Mouse (Mus musculus): Measurements from ENCODE around the gene Cldn13. TPM values are rescaled to one million over a fixed set of nuclear protein-coding genes. Genes with fewer than 3 reads are reported as not detected.

Gene Cldn13
- polyA plus RNA-seq, 1 experiment from 2014 or later, result 3.8 TPM

DNA sequence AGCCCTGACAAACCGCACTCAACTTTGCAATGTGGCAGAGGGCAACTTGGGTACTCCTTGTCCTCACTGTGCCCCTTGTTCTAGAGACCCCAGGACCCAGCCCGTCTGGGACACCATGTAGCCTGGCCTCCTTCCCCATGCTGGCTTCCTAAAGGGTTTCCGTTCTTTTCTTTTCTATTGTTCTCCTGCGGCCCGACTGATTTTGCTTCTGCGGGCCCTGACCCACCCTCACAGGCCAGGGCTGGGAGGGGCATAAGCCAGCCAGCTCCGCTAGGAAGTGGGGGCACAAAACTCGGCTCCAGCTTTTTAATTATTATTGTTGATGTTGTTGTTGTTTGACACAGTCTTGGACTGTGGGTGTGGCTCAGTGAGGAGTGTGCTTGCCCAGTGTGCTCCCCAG, 23.8 kb downstream of the Cldn13 start:
- WGBS, result 66% methylated on average over 8 of the region's 8 CpGs
- no peak for DNase-seq (ENCODE audit: low spot score, missing footprints)
- Histone ChIP-seq H3K4me3 (ENCODE audit: low read depth, low read length) (no peak overlapping the region), H3K27ac (ENCODE audit: low read depth, low read length) (no peak overlapping the region), H3K27me3 (ENCODE audit: control insufficient read depth, insufficient read depth, low read length) (no peaks in the 10 kb centered on the region), H3K4me1 (ENCODE audit: control insufficient read depth, insufficient read depth, low read length) (no peaks in the 10 kb centered on the region), H3K9me3 (ENCODE audit: control insufficient read depth, low read length) (no peaks in the 10 kb centered on the region), H3K36me3 (ENCODE audit: control insufficient read depth, insufficient read depth, low read length) (no peaks in the 10 kb centered on the region), H3K9ac (ENCODE audit: low read length) (no peak overlapping the region), H3K4me2 (no peak overlapping the region)
- ATAC-seq (ENCODE audit: low FRiP score), result no peak

DNA sequence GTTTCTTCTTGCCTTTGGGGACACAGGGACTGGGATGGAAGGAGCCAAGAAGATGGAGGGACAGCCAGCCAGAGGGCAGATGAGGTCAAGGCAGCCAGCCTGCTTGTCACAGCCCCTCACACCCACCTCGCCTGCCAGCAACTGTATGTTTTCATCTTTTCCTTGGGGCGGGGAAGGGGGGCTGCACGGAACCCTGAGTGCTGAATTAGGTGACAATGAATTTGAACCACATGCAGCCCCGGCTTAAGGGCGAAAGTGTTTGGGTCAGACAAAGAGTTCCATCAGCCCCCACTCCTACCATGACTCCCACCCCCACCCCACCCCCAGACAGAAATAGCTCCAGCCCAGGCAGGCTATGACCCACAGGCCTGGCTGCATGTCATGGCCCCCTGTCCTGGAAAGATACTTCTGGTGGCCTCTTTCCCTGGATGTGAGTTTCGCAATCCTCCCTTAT, 24.7 kb downstream of the Cldn13 start:
- DNase-seq (ENCODE audit: low spot score, missing footprints), result no peak
- Histone ChIP-seq H3K9me3 (ENCODE audit: control insufficient read depth, low read length) (no peaks in the 10 kb centered on the region), H3K36me3 (ENCODE audit: control insufficient read depth, insufficient read depth, low read length) (no peaks in the 10 kb centered on the region), H3K4me3 (ENCODE audit: low read depth, low read length) (no peak overlapping the region), H3K4me1 (ENCODE audit: control insufficient read depth, insufficient read depth, low read length) (no peaks in the 10 kb centered on the region), H3K9ac (ENCODE audit: low read length) (no peak overlapping the region), H3K27me3 (ENCODE audit: control insufficient read depth, insufficient read depth, low read length) (no peaks in the 10 kb centered on the region), H3K27ac (ENCODE audit: low read depth, low read length) (no peak overlapping the region), H3K4me2 (no peak overlapping the region)
- 88% methylated on average over 6 of the region's 6 CpGs for WGBS
- no peak for ATAC-seq (ENCODE audit: low FRiP score)

DNA sequence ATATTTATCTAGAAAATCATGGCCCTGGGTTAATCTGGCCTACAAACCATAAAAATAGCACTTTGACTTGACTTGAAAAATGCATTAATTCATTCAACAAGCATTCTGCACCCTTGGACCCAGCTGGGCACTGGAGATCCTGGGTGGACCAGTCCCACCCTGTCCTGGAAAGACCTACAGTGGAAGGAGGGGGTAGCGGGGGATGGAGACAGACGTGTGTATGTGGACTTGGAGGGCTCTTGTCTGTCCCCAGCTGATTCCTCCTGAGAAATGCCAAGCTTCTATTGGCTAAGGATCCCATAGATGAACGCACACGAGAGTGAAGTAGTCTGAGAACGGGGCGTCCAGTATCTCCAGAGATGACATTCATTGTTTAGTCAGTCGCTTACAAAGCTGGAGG, 26.8 kb downstream of the Cldn13 start:
- no peaks in the 10 kb centered on the region for H3K9me3 ChIP-seq (ENCODE audit: control insufficient read depth, low read length)
- 85% methylated on average over 7 of the region's 7 CpGs for WGBS
- no peak overlapping the region for H3K4me3 ChIP-seq (ENCODE audit: low read depth, low read length)
- H3K4me2 ChIP-seq, result no peak overlapping the region
- ATAC-seq (ENCODE audit: low FRiP score) (no peak), DNase-seq (ENCODE audit: low spot score, missing footprints) (no peak)
- no peaks in the 10 kb centered on the region for H3K27me3 ChIP-seq (ENCODE audit: control insufficient read depth, insufficient read depth, low read length)
- no peaks in the 10 kb centered on the region for H3K36me3 ChIP-seq (ENCODE audit: control insufficient read depth, insufficient read depth, low read length)
- no peak overlapping the region for H3K27ac ChIP-seq (ENCODE audit: low read depth, low read length)
- H3K4me1 ChIP-seq (ENCODE audit: control insufficient read depth, insufficient read depth, low read length), result no peaks in the 10 kb centered on the region
- no peak overlapping the region for H3K9ac ChIP-seq (ENCODE audit: low read length)

DNA sequence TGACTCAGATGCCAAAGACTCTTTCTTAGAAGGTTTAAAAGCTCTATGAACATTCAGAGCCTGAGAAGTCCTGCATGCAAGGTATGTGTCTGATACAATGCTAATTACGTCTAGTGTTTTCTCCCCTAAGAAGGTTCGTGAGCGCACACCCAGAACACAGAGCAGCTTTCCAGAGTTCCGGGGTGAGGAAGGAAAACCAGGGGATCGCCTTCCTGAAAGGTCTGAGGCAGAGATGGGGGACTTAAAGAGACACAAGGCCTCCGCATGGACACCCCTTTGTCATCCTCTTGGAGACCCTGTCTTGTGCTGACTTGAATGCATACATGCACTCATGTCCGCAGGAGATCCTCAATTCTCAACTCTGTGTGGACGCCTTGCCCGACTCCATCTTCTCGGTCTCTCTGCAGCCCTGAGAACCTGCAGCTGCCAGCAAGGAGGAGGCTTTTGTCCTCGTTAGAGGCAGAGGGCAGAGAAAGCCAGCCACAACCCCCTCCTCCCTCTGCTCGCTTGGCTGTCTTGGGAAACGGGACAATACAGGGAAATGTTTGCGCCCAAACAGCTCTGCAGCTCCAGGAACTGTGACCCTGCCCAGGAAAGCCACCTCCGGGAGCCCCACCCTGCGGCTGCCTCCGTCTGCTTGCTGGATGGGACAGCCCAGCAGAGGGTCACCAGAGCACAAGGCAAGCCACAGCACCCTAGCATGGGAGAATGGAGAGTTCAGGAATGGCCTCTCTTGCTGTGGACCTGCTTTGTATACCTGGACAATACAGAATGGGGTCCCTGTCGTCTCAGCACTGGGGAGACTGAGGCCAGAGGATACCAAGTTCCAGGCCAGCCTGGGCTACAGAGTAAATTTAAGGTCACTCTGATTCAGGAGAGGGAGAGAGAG, 27.6 kb downstream of the Cldn13 start:
- Histone ChIP-seq H3K36me3 (ENCODE audit: control insufficient read depth, insufficient read depth, low read length) (no peaks in the 10 kb centered on the region), H3K9me3 (ENCODE audit: control insufficient read depth, low read length) (no peaks in the 10 kb centered on the region), H3K27me3 (ENCODE audit: control insufficient read depth, insufficient read depth, low read length) (no peaks in the 10 kb centered on the region), H3K4me3 (ENCODE audit: low read depth, low read length) (no peak overlapping the region), H3K4me1 (ENCODE audit: control insufficient read depth, insufficient read depth, low read length) (no peaks in the 10 kb centered on the region), H3K27ac (ENCODE audit: low read depth, low read length) (no peak overlapping the region), H3K9ac (ENCODE audit: low read length) (no peak overlapping the region; the same call in 1 of the 2 replicates), H3K4me2 (no peak overlapping the region)
- WGBS, result 57% methylated on average over 18 of the region's 18 CpGs
- DNase-seq (ENCODE audit: low spot score, missing footprints) (peak; percentile 85), ATAC-seq (ENCODE audit: low FRiP score) (no peak)

DNA sequence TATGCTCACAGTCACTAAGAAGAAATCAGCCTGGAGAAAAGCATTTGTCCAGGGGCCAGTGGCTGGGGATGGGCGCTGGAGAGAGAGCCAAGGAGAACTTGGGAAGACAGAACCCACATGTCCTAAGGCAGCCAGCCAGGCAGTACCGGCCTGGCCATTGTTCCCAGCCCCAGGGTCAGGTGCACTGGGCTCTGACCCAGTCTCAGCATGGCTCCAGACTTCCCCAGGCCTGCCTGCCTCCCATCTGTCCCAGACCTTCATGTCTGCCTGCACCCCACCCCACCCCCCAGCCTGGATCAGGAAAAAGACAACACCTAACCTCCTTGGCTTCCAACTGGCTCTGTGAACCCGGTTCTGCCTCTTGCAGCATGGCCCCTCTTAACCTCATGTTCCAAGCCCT, 32.2 kb downstream of the Cldn13 start:
- H3K4me3 ChIP-seq (ENCODE audit: low read depth, low read length), result no peak overlapping the region
- H3K27ac ChIP-seq (ENCODE audit: low read depth, low read length), result no peak overlapping the region
- WGBS, result 68% methylated on average over 3 of the region's 3 CpGs
- no peak for ATAC-seq (ENCODE audit: low FRiP score)
- H3K9ac ChIP-seq (ENCODE audit: low read length), result no peak overlapping the region
- no peaks in the 10 kb centered on the region for H3K27me3 ChIP-seq (ENCODE audit: control insufficient read depth, insufficient read depth, low read length)
- H3K36me3 ChIP-seq (ENCODE audit: control insufficient read depth, insufficient read depth, low read length), result no peaks in the 10 kb centered on the region
- H3K4me1 ChIP-seq (ENCODE audit: control insufficient read depth, insufficient read depth, low read length), result no peaks in the 10 kb centered on the region
- DNase-seq (ENCODE audit: low spot score, missing footprints), result no peak
- no peak overlapping the region for H3K4me2 ChIP-seq
- H3K9me3 ChIP-seq (ENCODE audit: control insufficient read depth, low read length), result no peaks in the 10 kb centered on the region

DNA sequence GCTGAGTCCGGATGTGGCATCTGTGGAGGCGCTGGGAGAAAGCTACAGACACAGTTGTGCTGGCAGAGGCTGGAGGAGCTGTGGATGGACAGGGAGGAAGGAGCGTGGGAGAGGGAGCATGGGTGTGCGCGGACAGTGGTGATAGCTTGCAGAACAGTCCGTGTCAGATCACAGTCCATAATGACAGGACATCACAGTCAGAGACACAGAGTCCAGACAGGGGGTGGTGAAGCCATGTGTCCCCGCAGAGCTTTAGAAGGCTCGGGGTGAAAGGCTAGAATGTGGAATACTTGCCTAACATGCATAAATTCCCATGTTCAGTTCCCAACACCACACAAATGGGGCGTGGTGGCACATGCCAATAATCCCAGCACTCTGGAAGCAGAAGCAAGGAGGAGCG, 38.5 kb downstream of the Cldn13 start:
- WGBS, result 82% methylated on average over 10 of the region's 10 CpGs
- Histone ChIP-seq H3K9me3 (ENCODE audit: control insufficient read depth, low read length) (no peaks in the 10 kb centered on the region), H3K36me3 (ENCODE audit: control insufficient read depth, insufficient read depth, low read length) (no peaks in the 10 kb centered on the region), H3K4me1 (ENCODE audit: control insufficient read depth, insufficient read depth, low read length) (no peaks in the 10 kb centered on the region), H3K4me2 (no peak overlapping the region), H3K27ac (ENCODE audit: low read depth, low read length) (no peak overlapping the region), H3K27me3 (ENCODE audit: control insufficient read depth, insufficient read depth, low read length) (no peaks in the 10 kb centered on the region), H3K9ac (ENCODE audit: low read length) (no peak overlapping the region), H3K4me3 (ENCODE audit: low read depth, low read length) (no peak overlapping the region)
- ATAC-seq (ENCODE audit: low FRiP score), result no peak
- DNase-seq (ENCODE audit: low spot score, missing footprints), result no peak

DNA sequence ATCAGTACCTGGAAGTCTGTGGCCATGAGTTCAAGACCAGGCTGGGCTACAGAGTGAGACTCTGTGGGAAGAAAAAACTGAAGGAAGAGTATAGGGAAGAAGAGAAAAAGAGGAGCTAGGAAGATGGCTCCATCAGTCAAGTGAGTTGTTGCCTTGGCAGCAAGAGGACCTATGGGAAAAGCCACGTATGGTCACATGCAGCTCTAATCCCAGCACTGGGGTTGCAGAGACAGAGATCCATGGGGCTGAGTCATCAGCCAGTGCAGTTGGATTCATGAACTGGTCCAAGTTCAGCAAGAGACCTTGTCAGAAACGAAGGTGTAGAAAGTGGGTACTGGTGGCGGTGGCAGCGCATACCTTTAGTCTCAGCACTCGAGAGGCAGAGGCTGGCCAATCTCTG, 40.1 kb downstream of the Cldn13 start:
- Histone ChIP-seq H3K4me3 (ENCODE audit: low read depth, low read length) (no peak overlapping the region), H3K4me2 (no peak overlapping the region), H3K9me3 (ENCODE audit: control insufficient read depth, low read length) (no peaks in the 10 kb centered on the region), H3K27ac (ENCODE audit: low read depth, low read length) (no peak overlapping the region), H3K36me3 (ENCODE audit: control insufficient read depth, insufficient read depth, low read length) (no peaks in the 10 kb centered on the region), H3K4me1 (ENCODE audit: control insufficient read depth, insufficient read depth, low read length) (no peaks in the 10 kb centered on the region), H3K9ac (ENCODE audit: low read length) (no peak overlapping the region), H3K27me3 (ENCODE audit: control insufficient read depth, insufficient read depth, low read length) (no peaks in the 10 kb centered on the region)
- ATAC-seq (ENCODE audit: low FRiP score), result no peak
- DNase-seq (ENCODE audit: low spot score, missing footprints), result no peak
- 85% methylated on average over 5 of the region's 5 CpGs for WGBS

DNA sequence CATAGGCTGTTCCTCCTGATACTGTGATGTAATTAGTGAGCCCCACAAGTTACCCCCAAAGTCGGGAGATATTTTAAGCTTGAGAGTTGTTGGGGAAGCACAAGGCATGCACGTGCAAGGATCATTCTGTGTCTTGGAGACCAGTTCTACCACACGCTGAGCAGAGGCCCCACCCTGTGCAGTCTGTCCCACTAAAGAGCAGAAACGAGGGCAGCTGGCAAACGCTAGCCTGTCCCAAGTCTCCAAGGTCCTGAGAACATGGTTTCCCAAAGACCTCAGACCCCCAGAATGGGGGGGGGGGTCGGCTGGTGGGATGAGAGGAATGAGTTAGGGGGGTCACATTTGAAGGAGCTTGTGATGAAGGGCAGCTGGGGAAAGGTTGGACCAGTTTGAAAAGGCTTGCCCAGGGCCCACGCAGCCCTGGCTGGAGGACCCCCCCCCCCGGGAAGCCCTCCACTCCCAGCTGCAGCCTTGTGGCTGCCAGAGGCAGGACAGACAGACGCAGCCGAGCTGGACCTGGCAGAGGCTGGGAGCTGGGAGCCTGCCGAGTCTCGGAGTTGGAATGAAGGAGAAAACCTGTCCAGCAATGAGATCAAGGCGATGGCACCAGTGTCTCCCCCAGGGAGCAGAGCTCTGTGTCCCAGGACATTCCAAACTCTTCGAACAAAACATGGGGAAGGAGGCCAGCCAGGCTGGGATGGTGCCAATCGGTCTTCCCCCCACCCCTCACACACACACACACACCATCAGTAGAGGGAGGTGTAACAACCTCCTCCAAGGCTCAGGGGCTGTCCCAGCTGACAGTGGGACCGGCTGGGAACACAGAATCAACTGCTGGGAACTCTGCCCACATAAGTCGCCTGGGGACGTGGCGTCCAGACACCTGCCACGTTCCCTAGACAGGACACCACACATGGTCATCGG, 41.1 kb downstream of the Cldn13 start:
- DNase-seq (ENCODE audit: low spot score, missing footprints), result peak; percentile 77
- Histone ChIP-seq H3K4me3 (ENCODE audit: low read depth, low read length) (no peak overlapping the region), H3K4me2 (no peak overlapping the region), H3K4me1 (ENCODE audit: control insufficient read depth, insufficient read depth, low read length) (no peaks in the 10 kb centered on the region), H3K27ac (ENCODE audit: low read depth, low read length) (no peak overlapping the region), H3K36me3 (ENCODE audit: control insufficient read depth, insufficient read depth, low read length) (no peaks in the 10 kb centered on the region), H3K27me3 (ENCODE audit: control insufficient read depth, insufficient read depth, low read length) (no peaks in the 10 kb centered on the region), H3K9me3 (ENCODE audit: control insufficient read depth, low read length) (no peaks in the 10 kb centered on the region), H3K9ac (ENCODE audit: low read length) (no peak overlapping the region)
- 80% methylated on average over 21 of the region's 21 CpGs for WGBS
- no peak for ATAC-seq (ENCODE audit: low FRiP score)

DNA sequence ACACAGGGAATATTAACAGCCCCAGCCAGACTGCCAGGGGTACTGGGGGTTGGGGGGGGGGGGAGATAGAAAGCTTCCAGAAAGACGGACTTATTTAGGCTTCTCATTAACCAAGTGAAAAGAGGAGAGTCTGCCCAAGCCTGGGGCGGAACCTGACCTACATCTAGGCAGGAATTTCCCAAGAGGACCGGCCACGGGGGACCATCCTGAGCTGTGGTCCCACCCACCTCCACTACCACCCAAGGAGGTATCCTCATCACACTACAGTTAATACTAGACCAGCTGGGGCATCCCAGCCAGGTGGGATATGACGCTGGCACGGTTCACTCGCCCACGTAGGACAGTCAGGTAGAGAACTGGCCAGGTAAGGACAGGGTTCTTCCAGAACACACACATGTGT, 42.3 kb downstream of the Cldn13 start:
- Histone ChIP-seq H3K4me2 (no peak overlapping the region), H3K4me1 (ENCODE audit: control insufficient read depth, insufficient read depth, low read length) (no peaks in the 10 kb centered on the region), H3K36me3 (ENCODE audit: control insufficient read depth, insufficient read depth, low read length) (no peaks in the 10 kb centered on the region), H3K27ac (ENCODE audit: low read depth, low read length) (no peak overlapping the region), H3K9ac (ENCODE audit: low read length) (no peak overlapping the region), H3K9me3 (ENCODE audit: control insufficient read depth, low read length) (no peaks in the 10 kb centered on the region), H3K4me3 (ENCODE audit: low read depth, low read length) (no peak overlapping the region), H3K27me3 (ENCODE audit: control insufficient read depth, insufficient read depth, low read length) (no peaks in the 10 kb centered on the region)
- ATAC-seq (ENCODE audit: low FRiP score) (no peak), DNase-seq (ENCODE audit: low spot score, missing footprints) (peak; percentile 17)
- WGBS, result 87% methylated on average over 8 of the region's 8 CpGs

All from midbrain, embryonic 11.5 days (tissue).